Mouse (Mus musculus): Measurements from ENCODE around the gene Zkscan8.
"Not testable (repeated sequence)": the region's sequence is repeated elsewhere in the genome, so short reads cannot be mapped to it uniquely, and the experiment has no call there.

The Zkscan8 gene

GRCm38 (mm10) chr13:21530781-21531201, at the start of gene Zkscan8:
Zkscan8 (minus strand) TSS chr13:21531120.
- peak; percentile 76 for DNase-seq (ENCODE audit: low spot score in 2 of 2)

GRCm38 (mm10) chr13:21559793-21560192, 28.9 kb upstream of the Zkscan8 start, which contains the start of gene Olfr1535:
Olfr1535 (minus strand) TSS chr13:21559893.
- no peak for DNase-seq (ENCODE audit: low spot score in 2 of 2)

- no peak for DNase-seq (ENCODE audit: low spot score in 2 of 2)
Measured at GRCm38 (mm10) chr13:21550416-21551110, 19.6 kb upstream of the Zkscan8 start.

GRCm38 (mm10) chr13:21549487-21549886, 18.6 kb upstream of the Zkscan8 start:
- no peak for DNase-seq (ENCODE audit: low spot score in 2 of 2)

GRCm38 (mm10) chr13:21542708-21543107, 11.8 kb upstream of the Zkscan8 start, which contains the start of gene Olfr1366:
Olfr1366 (minus strand) TSS chr13:21542808.
- no peak for DNase-seq (ENCODE audit: low spot score in 2 of 2)

GRCm38 (mm10) chr13:21530136-21530535, 784 bp downstream of the Zkscan8 start:
- no peak for DNase-seq (ENCODE audit: low spot score in 2 of 2)

- DNase-seq (ENCODE audit: low spot score in 2 of 2): peak; percentile 63 to 65
Measured at GRCm38 (mm10) chr13:21506221-21506649, 24.7 kb downstream of the Zkscan8 start.

GRCm38 (mm10) chr13:21502296-21502695, 28.6 kb downstream of the Zkscan8 start:
- DNase-seq (ENCODE audit: low spot score in 2 of 2): no peak

- DNase-seq (ENCODE audit: low spot score in 2 of 2): not testable (repeated sequence)
Measured at GRCm38 (mm10) chr13:21501182-21501581, 29.7 kb downstream of the Zkscan8 start, which contains the start of gene Gm11273. Gm11273 (minus strand) TSS chr13:21501418.

- no peak for DNase-seq (ENCODE audit: low spot score in 2 of 2)
Measured at GRCm38 (mm10) chr13:21495080-21495479, 35.8 kb downstream of the Zkscan8 start, which contains the start of gene AK157302. AK157302 (plus strand) TSS chr13:21495223.

GRCm38 (mm10) chr13:21492847-21493246, 38.1 kb downstream of the Zkscan8 start:
- DNase-seq (ENCODE audit: low spot score in 2 of 2): no peak

GRCm38 (mm10) chr13:21486881-21487280, 44.0 kb downstream of the Zkscan8 start:
- DNase-seq (ENCODE audit: low spot score in 2 of 2): no peak

GRCm38 (mm10) chr13:21478759-21479670, 51.9 kb downstream of the Zkscan8 start, which contains the start of the genes Zkscan4 and Gm10065:
Zkscan4 (plus strand) TSS chr13:21478907.
Gm10065 (minus strand) TSS chr13:21479441.
- peak; percentile 68 to 75 for DNase-seq (ENCODE audit: low spot score in 2 of 2)

- no peak for DNase-seq (ENCODE audit: low spot score in 2 of 2)
Measured at GRCm38 (mm10) chr13:21472427-21472826, 58.5 kb downstream of the Zkscan8 start.

GRCm38 (mm10) chr13:21469097-21469496, 61.8 kb downstream of the Zkscan8 start:
- DNase-seq (ENCODE audit: low spot score in 2 of 2): no peak

- DNase-seq (ENCODE audit: low spot score in 2 of 2): peak; percentile 65 to 73
Measured at GRCm38 (mm10) chr13:21468061-21469019, 62.6 kb downstream of the Zkscan8 start, which contains the start of gene Nkapl. Nkapl (minus strand) TSS chr13:21468509.

GRCm38 (mm10) chr13:21467336-21467735, 63.6 kb downstream of the Zkscan8 start:
- no peak for DNase-seq (ENCODE audit: low spot score in 2 of 2)

Measured in right cerebral cortex, postnatal 36 days (tissue).